Mouse (Mus musculus) heart, adult 18-20 months (tissue): ENCODE data around the gene Tspan31. TPM values are rescaled to one million over a fixed set of nuclear protein-coding genes. Genes with fewer than 3 reads are reported as not detected.
"Not testable (repeated sequence)": the region's sequence is repeated elsewhere in the genome, so short reads cannot be mapped to it uniquely, and the experiment has no call there.

Experiments
- DNase-seq, 2 experiments: peaks; one replicate each; pipeline ENCODE4 v3.0.0; 2021 to 2022; ENCODE audit warnings: mixed read lengths in 1 of 2
- total RNA-seq, 2 experiments: library from RNA; stranded (reverse); gene quantifications; 2 replicates each; pipeline ENCODE4 v1.2.3; 2021

The Tspan31 gene
- total RNA-seq, 2 experiments from 2014 or later, result 44.7 to 47.4 TPM

- DNase-seq, result no peak
These were observed 5.9 kb downstream of the Tspan31 start for GRCm38 (mm10) chr10:127063913-127064870.

GRCm38 (mm10) chr10:127063239-127063872 is 6.7 kb downstream of the Tspan31 start, which contains the start of gene Cdk4:
Cdk4 (plus strand) TSS chr10:127063534.
- peak; percentile 98 for DNase-seq

- DNase-seq, result no peak
These were observed 7.6 kb downstream of the Tspan31 start for GRCm38 (mm10) chr10:127062503-127062902.

GRCm38 (mm10) chr10:127062101-127062500 is 8.0 kb downstream of the Tspan31 start:
- not testable (repeated sequence) for DNase-seq

- no peak for DNase-seq
These were observed 8.6 kb downstream of the Tspan31 start for GRCm38 (mm10) chr10:127061513-127061912.

- no peak for DNase-seq
These were observed 9.0 kb downstream of the Tspan31 start for GRCm38 (mm10) chr10:127061085-127061484.

GRCm38 (mm10) chr10:127059968-127060916 is 9.8 kb downstream of the Tspan31 start, which contains the start of gene March9:
March9 (minus strand) TSS chr10:127060184.
- peak; percentile 64 to 70 for DNase-seq

GRCm38 (mm10) chr10:127059174-127059967 is 10.7 kb downstream of the Tspan31 start:
- DNase-seq, result no peak

GRCm38 (mm10) chr10:127058708-127059107 is 11.4 kb downstream of the Tspan31 start:
- DNase-seq, result no peak

GRCm38 (mm10) chr10:127058161-127058560 is 11.9 kb downstream of the Tspan31 start:
- DNase-seq, result peak; percentile 75 to 84

- no peak for DNase-seq
These were observed 13.6 kb downstream of the Tspan31 start for GRCm38 (mm10) chr10:127056490-127056889.

GRCm38 (mm10) chr10:127055406-127055805 is 14.7 kb downstream of the Tspan31 start:
- no peak for DNase-seq

- DNase-seq, result no peak
These were observed 15.4 kb downstream of the Tspan31 start for GRCm38 (mm10) chr10:127054646-127055045.

GRCm38 (mm10) chr10:127050119-127050474 is 20.0 kb downstream of the Tspan31 start:
- no peak for DNase-seq

GRCm38 (mm10) chr10:127049395-127050118 is 20.5 kb downstream of the Tspan31 start:
- no peak for DNase-seq

- no peak for DNase-seq
These were observed 21.3 kb downstream of the Tspan31 start for GRCm38 (mm10) chr10:127048608-127049394.

- DNase-seq, result no peak
These were observed 22.1 kb downstream of the Tspan31 start, which contains the start of gene Cyp27b1 for GRCm38 (mm10) chr10:127047954-127048353. Cyp27b1 (plus strand) TSS chr10:127048250.

GRCm38 (mm10) chr10:127043187-127043586 is 26.9 kb downstream of the Tspan31 start:
- no peak for DNase-seq

- no peak for DNase-seq
These were observed 27.5 kb downstream of the Tspan31 start for GRCm38 (mm10) chr10:127042468-127043115.
